Mouse (Mus musculus) embryo, embryonic 9.5 days (tissue): ENCODE measurements at regions not wholly inside any gene's neighbourhood (a gene's known extent, or its start where the extent isn't known, plus 50 kb on each side); places are given as distances from the start of the nearest gene placed in this dataset.
A peak's percentile ranks its signal among the peaks of the same experiment; 100 is the strongest.

ENCODE experiments used
- DNase-seq: peaks from one replicate; pipeline ENCODE4 v3.0.0-alpha.2; 2017; ENCODE audit errors: extremely low spot score

GRCm38 (mm10) chr7:40052255-40052654 is 534.7 kb downstream of the Zfp619 start:
- no peak for DNase-seq

DNA sequence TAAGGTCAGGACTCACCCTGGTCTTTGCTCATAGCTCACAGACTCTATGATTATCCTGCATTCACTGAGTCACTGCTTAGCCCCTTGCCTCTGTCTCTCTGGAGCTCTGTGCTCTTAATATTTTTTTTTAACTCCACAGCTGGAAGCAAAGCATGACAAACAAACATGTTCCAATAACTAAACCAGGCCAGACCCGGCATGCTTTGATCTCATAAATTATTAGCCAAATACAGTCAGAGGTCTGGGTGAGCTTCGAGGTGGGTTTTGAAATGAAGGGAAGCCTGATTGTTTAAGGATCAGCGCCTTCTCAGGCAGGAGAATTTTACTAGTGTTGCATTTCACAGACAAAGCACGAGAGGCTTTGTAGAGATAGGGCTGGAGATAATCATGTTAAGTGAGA is 541.3 kb downstream of the Zfp619 start:
- DNase-seq, result no peak

DNA sequence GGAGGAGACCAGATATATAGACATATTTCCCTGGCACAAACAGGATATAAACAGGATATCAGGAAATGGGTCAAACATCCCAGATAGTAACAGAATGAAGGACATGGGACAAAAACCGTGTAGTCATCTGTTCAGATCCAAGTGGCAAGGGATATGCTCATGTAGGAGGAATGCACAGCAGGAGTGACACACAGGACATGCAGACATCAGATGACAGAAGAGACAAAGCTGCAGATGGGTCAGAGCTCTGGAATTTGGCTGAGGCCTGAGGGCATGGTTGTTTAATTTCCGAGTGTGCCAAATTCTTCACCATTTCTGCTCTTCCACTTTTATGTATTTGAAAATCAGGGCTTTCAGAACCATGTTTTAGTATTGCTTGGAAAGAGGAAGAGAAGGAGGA is 547.1 kb downstream of the Zfp619 start:
- no peak for DNase-seq

DNA sequence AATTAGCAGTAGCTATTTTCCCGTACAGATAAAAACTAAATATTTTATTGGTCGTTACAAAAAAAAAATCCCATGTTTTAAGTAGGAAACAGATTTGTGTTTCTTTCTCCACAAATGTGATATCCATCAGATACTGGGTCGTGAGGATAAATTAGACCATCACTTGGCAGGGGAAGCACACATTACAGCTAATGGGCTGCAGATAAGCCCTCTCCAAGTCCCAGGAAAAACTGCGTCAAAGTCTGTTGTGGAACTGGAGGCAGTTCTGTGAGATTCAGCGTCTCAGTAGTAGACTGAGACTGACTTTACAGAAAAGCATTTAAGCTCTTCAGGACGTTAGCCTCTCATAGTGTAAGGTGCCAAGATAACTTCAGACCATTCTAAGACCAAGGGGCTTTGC is 548.0 kb downstream of the Zfp619 start:
- DNase-seq, result no peak

DNA sequence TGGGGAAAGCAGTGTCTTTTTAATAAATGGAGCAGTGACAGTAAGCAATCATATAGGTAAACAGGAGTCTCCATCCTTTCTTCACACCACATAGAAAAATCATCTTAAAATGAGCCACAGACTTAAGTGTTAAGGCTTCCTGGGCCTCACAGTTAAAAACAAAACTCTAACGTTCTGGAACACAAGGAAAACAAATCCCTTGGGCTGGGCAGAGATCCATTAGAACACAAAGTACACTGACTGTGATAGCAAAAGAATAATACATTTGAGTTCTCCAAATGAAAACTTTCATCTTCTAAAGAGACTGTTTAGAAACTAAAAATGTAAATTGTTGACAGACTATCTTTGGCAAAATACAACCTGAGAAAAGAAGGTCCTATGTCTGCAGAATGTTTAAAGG is 549.8 kb downstream of the Zfp619 start:
- no peak for DNase-seq

GRCm38 (mm10) chr7:40071313-40071712 is 553.7 kb downstream of the Zfp619 start:
- DNase-seq, result no peak

- no peak for DNase-seq
Observed at GRCm38 (mm10) chr7:40072478-40072877, 554.9 kb downstream of the Zfp619 start.

GRCm38 (mm10) chr7:40086236-40086635 is 568.7 kb downstream of the Zfp619 start:
- peak; percentile 3 for DNase-seq

GRCm38 (mm10) chr7:40097094-40097493 is 579.5 kb downstream of the Zfp619 start:
- no peak for DNase-seq

GRCm38 (mm10) chr7:40103057-40103945 is 585.7 kb downstream of the Zfp619 start:
- DNase-seq, result no peak

DNA sequence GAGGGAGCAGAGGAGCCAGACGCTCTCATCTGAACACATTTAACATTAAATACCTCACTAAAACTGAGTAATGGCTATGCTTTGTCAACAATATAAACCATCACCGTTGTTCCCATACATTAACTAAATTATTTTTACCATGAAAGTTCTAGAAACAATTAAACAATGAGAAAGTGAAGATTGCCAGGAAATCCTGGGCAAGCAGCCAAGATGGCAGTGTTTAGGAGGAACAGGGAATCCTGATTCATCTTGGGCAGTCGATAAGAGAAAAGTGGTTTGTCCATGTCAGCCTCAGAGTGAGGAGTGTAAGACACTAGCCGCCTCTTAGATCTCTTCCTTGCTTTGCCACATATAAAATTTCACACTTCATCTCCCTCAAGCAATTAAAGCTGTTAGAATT is 625.3 kb downstream of the Zfp619 start:
- no peak for DNase-seq

- DNase-seq, result no peak
Observed at GRCm38 (mm10) chr7:40144431-40144830, 626.9 kb downstream of the Zfp619 start.

DNA sequence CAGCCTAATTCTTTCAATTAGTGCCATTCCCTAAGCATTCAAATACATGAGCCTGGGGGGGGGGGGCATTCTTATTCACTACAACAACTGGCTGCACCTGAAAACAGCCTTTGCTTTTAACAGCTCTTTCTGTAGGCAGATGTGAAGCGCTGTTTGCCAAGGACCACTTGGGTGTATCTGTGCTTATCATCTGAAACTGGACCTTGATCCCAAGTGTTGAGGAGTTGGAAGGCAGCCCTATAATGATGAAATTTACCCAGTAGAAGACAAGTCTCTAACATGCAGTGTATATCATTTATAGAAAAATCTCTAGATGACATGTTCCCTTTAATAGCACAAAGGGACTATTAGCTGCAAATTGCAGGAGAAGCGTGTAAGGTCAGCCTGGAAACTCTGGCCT is 660.0 kb downstream of the Zfp619 start:
- no peak for DNase-seq

DNA sequence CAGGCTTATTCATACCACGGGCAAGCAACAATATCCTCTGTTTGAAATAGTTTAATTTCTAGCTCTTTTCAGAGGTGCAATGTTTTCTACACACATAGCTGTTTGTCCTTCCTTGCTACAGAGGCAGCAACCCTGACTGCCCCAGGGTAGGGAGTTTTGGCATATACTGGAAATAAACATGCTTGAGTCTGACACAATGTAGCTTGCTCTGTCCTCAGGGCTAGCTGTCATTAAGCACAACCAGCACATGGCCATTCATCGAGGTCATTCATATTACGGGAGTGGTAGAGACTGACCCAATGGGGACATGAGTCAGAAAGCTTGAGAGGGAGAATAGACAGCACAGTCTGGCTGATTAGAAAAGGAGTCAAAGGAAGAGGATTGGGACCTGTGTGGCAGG is 677.8 kb downstream of the Zfp619 start:
- no peak for DNase-seq

DNA sequence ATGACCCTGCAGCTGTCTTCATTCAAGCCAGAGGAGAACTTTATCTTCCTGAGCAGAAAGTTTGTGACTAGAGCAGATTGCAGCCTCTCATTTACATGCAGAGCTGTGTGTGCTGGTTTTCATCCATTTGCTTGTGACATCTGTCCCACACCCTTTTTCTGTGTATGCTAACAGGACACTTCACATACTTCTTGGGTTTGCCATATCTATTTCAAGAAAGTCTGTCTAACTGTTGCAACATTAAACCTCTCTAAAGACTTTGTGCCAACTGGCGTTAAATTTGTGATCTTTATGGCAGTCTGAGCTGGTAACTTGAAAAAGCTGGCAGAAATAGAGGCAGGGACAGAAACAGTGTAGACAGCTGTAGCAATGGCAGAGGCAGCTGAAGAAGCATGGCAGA is 685.0 kb downstream of the Zfp619 start:
- DNase-seq, result no peak

DNA sequence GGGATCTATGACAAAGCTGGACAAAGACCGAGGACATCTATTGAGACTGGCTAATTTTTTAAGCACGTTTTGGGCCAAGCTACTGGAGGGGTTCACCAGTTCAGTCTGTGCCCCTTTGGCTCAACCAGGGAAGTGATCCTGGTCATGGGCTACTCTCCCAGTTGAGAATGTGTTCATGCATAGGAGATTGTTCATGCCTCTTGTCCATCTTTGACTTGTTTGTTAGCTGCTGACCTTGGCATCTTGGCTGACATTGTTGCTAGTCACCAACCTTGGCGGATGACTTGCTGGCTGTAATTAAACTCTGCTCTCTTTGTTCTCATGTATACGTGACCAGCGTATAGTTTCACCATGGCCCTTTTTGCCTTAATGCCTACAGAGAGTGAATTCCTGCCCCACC is 686.2 kb upstream of the Vstm2b start:
- DNase-seq, result no peak

DNA sequence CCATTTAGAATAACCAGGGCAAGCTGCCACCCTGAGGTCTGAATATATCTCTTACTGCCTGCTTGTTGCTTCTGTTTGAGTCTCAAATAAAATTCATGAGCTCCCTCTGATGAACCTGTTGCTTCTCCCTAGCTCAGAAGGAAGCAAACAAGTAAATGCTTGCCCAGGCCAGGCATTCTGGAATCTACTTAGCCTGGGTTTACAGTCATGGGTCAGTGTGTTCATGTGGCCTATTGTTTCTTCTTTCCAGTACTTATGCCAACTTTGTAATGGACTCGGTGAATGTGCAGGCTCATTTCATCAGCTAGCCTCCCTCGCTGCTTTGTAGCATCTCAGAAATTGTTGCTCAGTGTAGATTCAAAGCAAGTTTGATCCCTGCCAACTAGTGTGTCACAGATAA is 685.6 kb upstream of the Vstm2b start:
- DNase-seq, result no peak

- no peak for DNase-seq
Observed at GRCm38 (mm10) chr7:40213646-40214045, 684.5 kb upstream of the Vstm2b start.

DNA sequence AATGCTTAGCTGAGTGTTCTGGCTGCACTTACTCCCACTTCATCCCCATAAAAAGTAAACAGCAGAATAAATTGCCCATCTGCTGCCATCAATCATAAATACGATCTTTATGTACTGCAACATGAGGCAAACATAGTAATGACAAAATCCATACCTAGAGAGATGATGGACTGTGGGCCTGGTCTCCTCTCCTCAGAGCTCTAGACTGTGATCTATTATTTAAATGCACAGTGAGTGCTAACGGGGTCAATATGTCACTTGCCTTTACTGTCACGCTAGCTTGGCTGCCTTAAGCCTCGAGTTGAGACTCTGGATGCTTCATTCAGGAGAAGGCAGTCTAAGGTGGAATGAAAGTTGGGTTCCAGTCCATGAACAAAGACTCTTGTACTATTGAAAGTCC is 683.7 kb upstream of the Vstm2b start:
- no peak for DNase-seq

DNA sequence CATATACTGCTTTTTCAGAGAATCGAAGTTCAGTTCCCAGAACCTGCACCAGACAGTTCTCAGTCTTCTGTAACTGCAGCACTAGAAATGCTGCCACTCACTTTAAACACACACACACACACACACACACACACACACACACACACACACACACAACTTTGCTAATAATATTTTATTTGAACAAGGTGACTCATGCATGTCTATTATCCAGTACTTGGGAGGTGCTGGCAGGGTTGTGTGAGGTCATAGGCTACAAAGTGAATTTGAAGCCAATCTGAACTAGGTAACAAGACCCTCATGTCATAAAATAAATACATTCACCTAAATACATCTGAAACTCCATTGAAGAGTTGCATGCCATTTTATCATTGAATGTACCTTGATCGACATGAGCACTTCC is 682.9 kb upstream of the Vstm2b start:
- no peak for DNase-seq

- DNase-seq, result no peak
Observed at GRCm38 (mm10) chr7:40220549-40220948, 677.6 kb upstream of the Vstm2b start.

- no peak for DNase-seq
Observed at GRCm38 (mm10) chr7:40245188-40245587, 652.9 kb upstream of the Vstm2b start.

- no peak for DNase-seq
Observed at GRCm38 (mm10) chr7:40248521-40248920, 649.6 kb upstream of the Vstm2b start.

GRCm38 (mm10) chr7:40253486-40253885 is 644.6 kb upstream of the Vstm2b start:
- DNase-seq, result no peak
